Mouse (Mus musculus): ENCODE results near the gene 2310033P09Rik.
"Not testable (repeated sequence)": the region's sequence is repeated elsewhere in the genome, so short reads cannot be mapped to it uniquely, and the experiment has no call there.

Gene 2310033P09Rik

GRCm38 (mm10) chr11:59201216-59202002 lies 6.7 kb upstream of the 2310033P09Rik start:
- no peak for DNase-seq (ENCODE audit: low read depth, low spot score)

- peak; percentile 89 for DNase-seq (ENCODE audit: low read depth, low spot score)
Measured at GRCm38 (mm10) chr11:59202081-59202995, 5.8 kb upstream of the 2310033P09Rik start, which contains the start of gene Mrpl55. Mrpl55 (plus strand) TSS chr11:59202486.

GRCm38 (mm10) chr11:59209003-59209441 lies 901 bp downstream of the 2310033P09Rik start:
- no peak for DNase-seq (ENCODE audit: low read depth, low spot score)

GRCm38 (mm10) chr11:59209580-59209979 lies 1.5 kb downstream of the 2310033P09Rik start:
- no peak for DNase-seq (ENCODE audit: low read depth, low spot score)

GRCm38 (mm10) chr11:59210020-59210419 lies 1.9 kb downstream of the 2310033P09Rik start:
- no peak for DNase-seq (ENCODE audit: low read depth, low spot score)

GRCm38 (mm10) chr11:59211561-59211960 lies 3.4 kb downstream of the 2310033P09Rik start:
- DNase-seq (ENCODE audit: low read depth, low spot score), result not testable (repeated sequence)

- DNase-seq (ENCODE audit: low read depth, low spot score), result not testable (repeated sequence)
Measured at GRCm38 (mm10) chr11:59212320-59212719, 4.2 kb downstream of the 2310033P09Rik start.

GRCm38 (mm10) chr11:59212892-59213494 lies 4.9 kb downstream of the 2310033P09Rik start:
- no peak for DNase-seq (ENCODE audit: low read depth, low spot score)

GRCm38 (mm10) chr11:59216955-59217354 lies 8.8 kb downstream of the 2310033P09Rik start:
- no peak for DNase-seq (ENCODE audit: low read depth, low spot score)

- DNase-seq (ENCODE audit: low read depth, low spot score), result no peak
Measured at GRCm38 (mm10) chr11:59218389-59218998, 10.4 kb downstream of the 2310033P09Rik start.

- peak; percentile 66 for DNase-seq (ENCODE audit: low read depth, low spot score)
Measured at GRCm38 (mm10) chr11:59219064-59219463, 10.9 kb downstream of the 2310033P09Rik start.

GRCm38 (mm10) chr11:59221604-59222003 lies 13.5 kb downstream of the 2310033P09Rik start:
- DNase-seq (ENCODE audit: low read depth, low spot score), result no peak

- no peak for DNase-seq (ENCODE audit: low read depth, low spot score)
Measured at GRCm38 (mm10) chr11:59222306-59222705, 14.2 kb downstream of the 2310033P09Rik start.

- DNase-seq (ENCODE audit: low read depth, low spot score), result no peak
Measured at GRCm38 (mm10) chr11:59224025-59224424, 15.9 kb downstream of the 2310033P09Rik start.

- no peak for DNase-seq (ENCODE audit: low read depth, low spot score)
Measured at GRCm38 (mm10) chr11:59224470-59224869, 16.3 kb downstream of the 2310033P09Rik start.

- DNase-seq (ENCODE audit: low read depth, low spot score), result no peak
Measured at GRCm38 (mm10) chr11:59225167-59225566, 17.0 kb downstream of the 2310033P09Rik start.

GRCm38 (mm10) chr11:59226251-59226650 lies 18.1 kb downstream of the 2310033P09Rik start:
- peak; percentile 71 for DNase-seq (ENCODE audit: low read depth, low spot score)

GRCm38 (mm10) chr11:59226787-59227603 lies 18.9 kb downstream of the 2310033P09Rik start:
- DNase-seq (ENCODE audit: low read depth, low spot score), result peak; percentile 65

- DNase-seq (ENCODE audit: low read depth, low spot score), result peak; percentile 23
Measured at GRCm38 (mm10) chr11:59227604-59228121, 19.5 kb downstream of the 2310033P09Rik start.
